Mouse (Mus musculus) stomach, postnatal 0 days (tissue): Measurements from ENCODE around the gene Trappc6a. TPM values are rescaled to one million over a fixed set of nuclear protein-coding genes. Genes with fewer than 3 reads are reported as not detected.

Experiments used
- ATAC-seq: fragments of 200-750 bp; cut with Nextera tagmentation; 2 replicates; pipeline ENCODE4 v1.8.0; 2017; ENCODE audit not compliant: low FRiP score, low TSS enrichment
- DNase-seq: peaks from one replicate; pipeline ENCODE4 v3.0.0-alpha.2; 2016; ENCODE audit warnings: low spot score
- H3K27ac ChIP-seq: fragments of 300-500 bp; sonication (generic); replicated peaks from 2 replicates; pipeline ENCODE4 v1.5.1; 2014; ENCODE audit warnings: mild to moderate bottlenecking, control low read depth
- H3K27me3 ChIP-seq: fragments of 300-500 bp; sonication (generic); 2 replicates; pipeline ENCODE4 v1.6.1; 2014; ENCODE audit warnings: low read length; ENCODE audit not compliant: control insufficient read depth, insufficient read depth
- H3K36me3 ChIP-seq: fragments of 300-500 bp; sonication (generic); 2 replicates; pipeline ENCODE4 v1.6.1; 2014; ENCODE audit warnings: low read length, mixed read lengths; ENCODE audit not compliant: control insufficient read depth, insufficient read depth
- H3K4me1 ChIP-seq: fragments of 300-500 bp; sonication (generic); replicated peaks from 2 replicates; pipeline ENCODE4 v1.6.1; 2014; ENCODE audit warnings: antibody characterized with exemption; ENCODE audit not compliant: control insufficient read depth, insufficient read depth
- H3K4me2 ChIP-seq: fragments of 300-500 bp; sonication (generic); replicated peaks from 2 replicates; pipeline ENCODE4 v1.6.1; 2014; ENCODE audit warnings: low read depth, mild to moderate bottlenecking, control low read depth, moderate library complexity
- H3K4me3 ChIP-seq: fragments of 300-500 bp; sonication (generic); 2 replicates; pipeline ENCODE4 v1.5.1; 2014; ENCODE audit warnings: low read depth, low read length, control low read depth
- H3K9ac ChIP-seq: fragments of 300-500 bp; sonication (generic); 2 replicates; pipeline ENCODE4 v1.6.1; 2014; ENCODE audit warnings: mild to moderate bottlenecking, low read length, control low read depth, mixed read lengths
- H3K9me3 ChIP-seq: fragments of 300-500 bp; sonication (generic); 2 replicates; pipeline ENCODE4 v1.6.1; 2016; ENCODE audit warnings: low read length; ENCODE audit not compliant: control insufficient read depth
- CTCF ChIP-seq: IDR thresholded peaks from 2 replicates; pipeline ENCODE4 v1.5.1; 2016; ENCODE audit warnings: antibody characterized with exemption, low read depth, mild to moderate bottlenecking, moderate library complexity
- EP300 ChIP-seq: optimal IDR thresholded peaks from 2 replicates; pipeline ENCODE3; 2016; ENCODE audit warnings: antibody characterized with exemption
- WGBS: fragments of 180-500 bp; shearing (Covaris S2); extraction: QIAGEN DNeasy Blood & Tissue Kit; methylation state at CpG from one replicate; pipeline ENCODE4 v1.1.7; 2014; 5-methylcytosine and 5-hydroxymethylcytosine counted together
- polyA plus RNA-seq: library from polyadenylated mRNA; unstranded; fragments of >200 nt; fragmentation: Nextera tagmentation; extraction: Ambion mirVana; gene quantifications from 2 replicates; pipeline ENCODE4 v1.2.1, GENCODE M21; 2015

Gene Trappc6a
- polyA plus RNA-seq, 1 experiment from 2014 or later, result 113 TPM

DNA sequence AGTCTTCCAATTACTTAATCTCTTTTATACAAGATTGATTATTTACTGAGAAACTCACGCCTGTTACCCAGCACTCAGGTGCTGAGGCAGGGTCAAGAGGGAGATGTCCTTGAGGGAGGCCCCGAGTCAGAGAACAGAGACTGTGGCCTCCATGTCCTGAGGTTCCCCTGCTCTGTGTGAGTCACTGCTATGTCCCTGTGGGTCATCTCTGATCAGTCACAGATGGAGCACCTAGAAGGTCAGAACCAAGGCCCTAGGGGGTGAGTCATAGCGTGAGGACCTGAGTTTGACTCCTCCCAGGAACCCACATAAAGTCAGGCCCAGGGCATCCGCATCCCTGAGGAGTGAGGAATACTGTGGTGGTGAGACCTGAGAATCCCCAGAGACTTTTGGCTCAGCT is 6.5 kb upstream of the Trappc6a start:
- H3K27ac ChIP-seq, result no peak overlapping the region
- peak; percentile 21; the same call in 1 of the 2 replicates for ATAC-seq
- WGBS, result 73% methylated on average over 4 of the region's 4 CpGs
- H3K4me3 ChIP-seq, result no peak overlapping the region
- no peak for DNase-seq
- TF ChIP-seq EP300 (no peak), CTCF (no peak)
- H3K27me3 ChIP-seq, result no peaks in the 10 kb centered on the region
- H3K36me3 ChIP-seq, result no peaks in the 10 kb centered on the region
- no peak overlapping the region for H3K9ac ChIP-seq
- H3K9me3 ChIP-seq, result no peaks in the 10 kb centered on the region
- H3K4me1 ChIP-seq, result no peaks in the 10 kb centered on the region
- H3K4me2 ChIP-seq, result no peak overlapping the region

DNA sequence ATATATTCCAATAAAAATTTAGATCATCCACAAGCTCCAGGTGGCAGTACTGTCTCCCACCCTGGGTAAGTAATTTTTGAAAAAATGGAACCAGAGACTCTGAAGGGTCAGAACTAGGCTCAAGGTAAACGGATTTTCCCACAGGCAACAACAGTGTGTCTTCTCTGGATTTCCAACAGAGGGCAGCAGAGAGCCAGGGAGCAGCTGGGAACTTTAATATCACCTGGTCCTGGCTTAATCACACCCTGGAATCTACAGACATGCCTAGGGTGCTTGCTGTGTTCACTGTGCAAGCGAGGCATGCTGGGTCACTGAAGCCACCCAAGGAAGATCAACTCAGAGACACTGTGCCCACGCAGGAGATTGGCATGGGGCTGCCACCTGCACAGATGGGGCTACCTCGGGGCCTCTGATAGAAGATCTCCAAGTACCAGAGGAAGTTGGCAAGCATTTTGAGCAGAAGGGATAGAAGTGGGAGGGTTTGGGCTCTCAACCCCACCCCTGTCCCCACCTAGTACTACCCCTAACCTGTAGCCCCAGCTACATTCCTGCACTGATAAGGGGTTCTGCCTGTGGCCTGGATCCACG is 4.6 kb upstream of the Trappc6a start:
- Histone ChIP-seq H3K27ac (no peak overlapping the region), H3K36me3 (no peaks in the 10 kb centered on the region), H3K4me3 (no peak overlapping the region), H3K9me3 (no peaks in the 10 kb centered on the region), H3K27me3 (no peaks in the 10 kb centered on the region), H3K9ac (no peak overlapping the region), H3K4me1 (peaks cover 5% of the 10 kb centered on the region; the same call in 1 of the 2 replicates), H3K4me2 (no peak overlapping the region)
- DNase-seq, result peak; percentile 68
- no peak for TF ChIP-seq EP300
- TF ChIP-seq CTCF, result peak; percentile 92
- 23% methylated on average over 5 of the region's 5 CpGs for WGBS
- ATAC-seq, result peak; percentile 31

DNA sequence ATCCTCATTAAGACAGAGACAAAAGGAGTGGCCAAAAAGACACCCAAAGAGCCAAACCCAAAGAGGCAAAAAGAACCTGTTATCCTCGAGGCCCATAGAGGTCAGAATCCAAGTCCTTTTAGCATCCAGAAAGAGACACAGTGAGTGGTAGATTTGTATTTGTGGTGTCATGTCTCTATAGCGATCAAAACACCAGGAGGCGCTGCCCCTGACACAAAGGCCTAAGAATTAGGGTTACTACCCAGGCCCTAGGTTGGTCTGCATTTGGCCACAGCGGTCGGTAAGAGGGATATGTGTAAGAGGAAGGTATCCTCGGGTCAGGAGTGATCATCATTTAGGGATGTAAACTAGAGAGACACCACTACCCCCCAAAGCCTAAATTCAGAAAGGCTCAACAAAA is 1.9 kb upstream of the Trappc6a start:
- no peaks in the 10 kb centered on the region for H3K9me3 ChIP-seq
- TF ChIP-seq CTCF, result peak; percentile 60
- TF ChIP-seq EP300, result no peak
- whole genome bisulfite sequencing, result 49% methylated on average over 6 of the region's 6 CpGs
- peaks cover 5% of the 10 kb centered on the region; the same call in 1 of the 2 replicates for H3K4me1 ChIP-seq
- no peak overlapping the region for H3K9ac ChIP-seq
- ATAC-seq, result no peak
- no peak overlapping the region for H3K27ac ChIP-seq
- H3K36me3 ChIP-seq, result no peaks in the 10 kb centered on the region
- no peak for DNase-seq
- H3K27me3 ChIP-seq, result no peaks in the 10 kb centered on the region
- no peak overlapping the region for H3K4me2 ChIP-seq
- no peak overlapping the region for H3K4me3 ChIP-seq

DNA sequence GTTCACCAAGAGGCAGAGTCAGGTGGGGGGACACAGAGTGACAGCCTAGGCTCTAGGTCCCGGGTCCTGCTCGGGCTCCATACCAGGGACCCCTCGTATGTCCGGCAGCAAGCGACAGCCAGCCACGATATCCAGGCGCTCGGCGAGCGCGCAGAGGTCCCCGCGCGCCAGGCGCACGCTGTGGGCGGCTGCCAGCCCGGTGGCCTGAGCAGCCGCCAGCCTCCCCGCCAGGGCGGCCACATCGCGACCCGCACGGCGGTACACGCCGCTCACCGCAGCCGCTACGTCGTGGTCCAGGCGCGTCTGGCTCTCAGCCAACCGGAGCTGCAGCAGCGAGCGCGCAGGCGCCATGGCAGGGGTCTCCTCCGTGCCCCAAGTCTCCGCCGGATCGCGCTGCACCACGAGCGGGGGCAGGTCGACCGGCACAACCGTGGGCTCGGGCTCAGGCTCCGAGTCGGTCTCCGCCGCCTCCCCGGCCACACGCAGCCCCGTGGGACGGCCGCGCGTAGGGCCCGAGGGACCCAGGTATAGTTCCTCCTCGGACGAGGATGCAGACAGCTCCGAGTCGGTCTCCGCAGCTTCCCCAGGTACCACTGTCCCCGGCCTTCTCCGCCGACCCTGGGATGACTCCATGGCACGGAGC is 1.1 kb upstream of the Trappc6a start:
- Histone ChIP-seq H3K4me2 (peak overlapping the region; percentile 80), H3K27ac (no peak overlapping the region), H3K27me3 (no peaks in the 10 kb centered on the region), H3K9ac (peak overlapping the region; percentile 74), H3K36me3 (no peaks in the 10 kb centered on the region), H3K4me3 (peak overlapping the region; percentile 70), H3K4me1 (peaks cover 5% of the 10 kb centered on the region; the same call in 1 of the 2 replicates), H3K9me3 (no peaks in the 10 kb centered on the region)
- ATAC-seq (no peak), DNase-seq (no peak)
- 4% methylated on average over 63 of the region's 71 CpGs for WGBS
- TF ChIP-seq EP300, result no peak
- no peak for TF ChIP-seq CTCF

DNA sequence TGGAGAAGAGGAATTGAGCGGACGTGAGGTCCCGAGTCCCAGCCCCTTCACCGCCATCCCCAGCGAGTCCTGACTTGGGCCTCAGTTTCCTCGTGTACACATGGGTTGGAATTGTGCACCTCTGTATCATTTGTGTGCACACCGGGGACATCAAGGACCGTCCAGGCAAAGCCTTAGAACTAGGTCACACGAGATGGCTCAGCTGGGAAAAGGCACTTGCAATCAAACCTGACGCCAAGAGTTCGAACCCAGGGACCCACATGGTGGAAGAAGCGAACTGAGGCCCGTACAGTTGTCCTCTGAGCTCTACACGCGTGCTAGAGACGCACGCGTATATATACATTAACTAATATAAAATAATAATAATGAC is 598 bp upstream of the Trappc6a start:
- ATAC-seq, result no peak
- peak overlapping the region; percentile 70 for H3K4me3 ChIP-seq
- no peaks in the 10 kb centered on the region for H3K36me3 ChIP-seq
- no peak for DNase-seq
- no peak overlapping the region; the same call in 1 of the 2 replicates for H3K27ac ChIP-seq
- H3K27me3 ChIP-seq, result no peaks in the 10 kb centered on the region
- WGBS, result 6% methylated on average over 18 of the region's 18 CpGs
- no peak for TF ChIP-seq CTCF
- TF ChIP-seq EP300, result no peak
- H3K4me2 ChIP-seq, result peak overlapping the region; percentile 80
- no peaks in the 10 kb centered on the region for H3K9me3 ChIP-seq
- peak overlapping the region; percentile 74 for H3K9ac ChIP-seq
- peaks cover 5% of the 10 kb centered on the region; the same call in 1 of the 2 replicates for H3K4me1 ChIP-seq

DNA sequence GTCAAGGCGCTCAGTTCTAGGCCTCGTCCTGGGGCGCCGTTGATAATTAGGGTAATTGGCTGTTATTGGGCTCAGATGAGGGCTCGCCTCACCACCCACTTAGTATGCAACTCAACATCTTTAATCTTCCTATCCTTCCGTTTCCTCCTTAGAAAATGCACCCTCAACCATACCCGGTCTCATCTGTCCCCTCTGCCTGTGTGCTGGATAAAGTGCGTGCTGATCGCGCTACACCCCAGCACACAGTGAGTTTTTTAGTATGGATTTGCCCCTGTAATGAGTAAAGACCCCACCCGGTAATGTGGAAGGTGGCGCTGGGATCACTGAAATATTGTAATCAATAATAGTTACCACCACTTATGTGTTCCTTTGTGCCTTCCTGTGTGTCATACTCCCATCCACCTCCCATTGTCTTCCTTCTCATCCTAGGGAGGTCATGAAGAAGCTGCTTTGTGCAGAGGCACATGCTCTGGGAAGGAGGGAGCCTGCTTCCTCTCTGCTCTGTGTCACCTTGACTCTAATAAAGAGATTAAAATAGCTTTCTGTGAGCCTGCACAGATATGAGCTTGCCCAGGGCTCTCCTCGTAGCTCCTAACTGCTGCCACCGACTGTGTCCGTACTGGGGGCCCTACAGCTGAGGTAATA is 851 bp downstream of the Trappc6a start:
- Histone ChIP-seq H3K9ac (peak overlapping the region; percentile 74), H3K27ac (peak overlapping the region; percentile 70), H3K27me3 (no peaks in the 10 kb centered on the region), H3K4me2 (peak overlapping the region; percentile 80), H3K4me1 (peaks cover 5% of the 10 kb centered on the region; the same call in 1 of the 2 replicates), H3K36me3 (no peaks in the 10 kb centered on the region), H3K4me3 (peak overlapping the region; percentile 70), H3K9me3 (no peaks in the 10 kb centered on the region)
- ATAC-seq (no peak), DNase-seq (no peak)
- 5% methylated on average over 15 of the region's 15 CpGs for WGBS
- TF ChIP-seq EP300, result no peak
- no peak for TF ChIP-seq CTCF
